Mouse (Mus musculus) bone marrow, adult 2 months (tissue): Measurements from ENCODE around the gene Ddx10.

Experiments used
- CTCF ChIP-seq: fragments of 200-500 bp; IDR thresholded peaks from 2 replicates; pipeline ENCODE4 v1.5.1; 2011; ENCODE audit warnings: low read length, control low read depth; ENCODE audit not compliant: control insufficient read depth, insufficient read depth
- POLR2A ChIP-seq: fragments of 200-500 bp; IDR thresholded peaks from 2 replicates; pipeline ENCODE4 v1.6.1; 2011; ENCODE audit warnings: low read depth, mild to moderate bottlenecking, control low read depth, low read length, borderline replicate concordance; ENCODE audit not compliant: control insufficient read depth

GRCm38 (mm10) chr9:53130460-53130859 is 117.4 kb downstream of the Ddx10 start:
- TF ChIP-seq CTCF (no peak), POLR2A (no peak)
